Mouse (Mus musculus) heart, embryonic 12.5 days (tissue): ENCODE data around the gene Pim1. TPM values are rescaled to one million over a fixed set of nuclear protein-coding genes. Genes with fewer than 3 reads are reported as not detected.
A peak's percentile ranks its signal among the peaks of the same experiment; 100 is the strongest.

Experiments used
- ATAC-seq: fragments of 200-750 bp; cut with Nextera tagmentation; 2 replicates; pipeline ENCODE4 v1.8.0; 2017; ENCODE audit warnings: moderate TSS enrichment, moderate library complexity; ENCODE audit not compliant: insufficient number of reproducible peaks, low FRiP score
- H3K27ac ChIP-seq: fragments of 300-500 bp; sonication (generic); 2 replicates; pipeline ENCODE4 v1.5.1; 2016; ENCODE audit warnings: mild to moderate bottlenecking, moderate library complexity; ENCODE audit not compliant: poor library complexity, severe bottlenecking
- H3K27me3 ChIP-seq: fragments of 300-500 bp; sonication (generic); replicated peaks from 2 replicates; pipeline ENCODE4 v1.6.1; 2016; ENCODE audit warnings: mild to moderate bottlenecking, moderate library complexity
- H3K36me3 ChIP-seq: fragments of 300-500 bp; sonication (generic); 2 replicates; pipeline ENCODE4 v1.6.1; 2016; ENCODE audit warnings: mild to moderate bottlenecking, moderate library complexity
- H3K4me1 ChIP-seq: fragments of 300-500 bp; sonication (generic); replicated peaks from 2 replicates; pipeline ENCODE4 v1.6.1; 2016; ENCODE audit warnings: mild to moderate bottlenecking
- H3K4me2 ChIP-seq: fragments of 300-500 bp; sonication (generic); 2 replicates; pipeline ENCODE4 v1.6.1; 2016; ENCODE audit warnings: mild to moderate bottlenecking, moderate library complexity
- H3K4me3 ChIP-seq: fragments of 300-500 bp; sonication (generic); 2 replicates; pipeline ENCODE4 v1.5.1; 2016; ENCODE audit warnings: mild to moderate bottlenecking
- H3K9ac ChIP-seq: fragments of 300-500 bp; sonication (generic); 2 replicates; pipeline ENCODE4 v1.6.1; 2016; ENCODE audit warnings: mild to moderate bottlenecking, moderate library complexity
- H3K9me3 ChIP-seq: fragments of 300-500 bp; sonication (generic); replicated peaks from 2 replicates; pipeline ENCODE4 v1.6.1; 2016; ENCODE audit warnings: mild to moderate bottlenecking, moderate library complexity
- WGBS: fragments of 180-500 bp; shearing (Covaris S2); methylation state at CpG from one replicate; pipeline ENCODE4 v1.1.7; 2016; 5-methylcytosine and 5-hydroxymethylcytosine counted together
- polyA plus RNA-seq: library from polyadenylated mRNA; unstranded; fragments of >200 nt; fragmentation: Nextera tagmentation; extraction: Ambion mirVana; gene quantifications from 2 replicates; pipeline ENCODE4 v1.2.1, GENCODE M21; 2016

Pim1 gene
- polyA plus RNA-seq, 1 experiment from 2014 or later, result 25.1 TPM

GRCm38 (mm10) chr17:29485336-29486233, 5.0 kb upstream of the Pim1 start:
- Histone ChIP-seq H3K27me3 (no peaks in the 10 kb centered on the region), H3K9ac (no peak overlapping the region), H3K4me3 (no peak overlapping the region), H3K27ac (no peak overlapping the region), H3K4me1 (peaks cover 13% of the 10 kb centered on the region), H3K36me3 (no peaks in the 10 kb centered on the region), H3K9me3 (peaks cover 13% of the 10 kb centered on the region), H3K4me2 (no peak overlapping the region)
- no peak for ATAC-seq
- 62% methylated on average over 3 of the region's 3 CpGs for WGBS

- Histone ChIP-seq H3K36me3 (peaks cover 5% of the 10 kb centered on the region; the same call in 1 of the 2 replicates), H3K4me2 (peak overlapping the region; percentile 95), H3K9ac (no peak overlapping the region; the same call in 1 of the 2 replicates), H3K27me3 (no peaks in the 10 kb centered on the region), H3K4me3 (no peak overlapping the region), H3K9me3 (0 out of 2 replicates have a peak, but pooled peaks cover under 1% of the 10 kb centered on the region), H3K27ac (peak overlapping the region; percentile 25; the same call in 1 of the 2 replicates), H3K4me1 (peaks cover 19% of the 10 kb centered on the region)
- ATAC-seq, result no peak
- 85% methylated on average over 8 of the region's 8 CpGs for WGBS
These were observed 2.1 kb upstream of the Pim1 start for GRCm38 (mm10) chr17:29488257-29488977.

GRCm38 (mm10) chr17:29488978-29489970, 1.3 kb upstream of the Pim1 start:
- H3K9ac ChIP-seq, result peak overlapping the region; percentile 88
- H3K4me2 ChIP-seq, result peak overlapping the region; percentile 95
- ATAC-seq, result no peak
- peaks cover 13% of the 10 kb centered on the region for H3K36me3 ChIP-seq
- H3K4me1 ChIP-seq, result peaks cover 19% of the 10 kb centered on the region
- WGBS, result 5% methylated on average over 30 of the region's 30 CpGs
- no peaks in the 10 kb centered on the region for H3K27me3 ChIP-seq
- peak overlapping the region; percentile 93 for H3K27ac ChIP-seq
- H3K9me3 ChIP-seq, result no peaks in the 10 kb centered on the region
- H3K4me3 ChIP-seq, result peak overlapping the region; percentile 85

DNA sequence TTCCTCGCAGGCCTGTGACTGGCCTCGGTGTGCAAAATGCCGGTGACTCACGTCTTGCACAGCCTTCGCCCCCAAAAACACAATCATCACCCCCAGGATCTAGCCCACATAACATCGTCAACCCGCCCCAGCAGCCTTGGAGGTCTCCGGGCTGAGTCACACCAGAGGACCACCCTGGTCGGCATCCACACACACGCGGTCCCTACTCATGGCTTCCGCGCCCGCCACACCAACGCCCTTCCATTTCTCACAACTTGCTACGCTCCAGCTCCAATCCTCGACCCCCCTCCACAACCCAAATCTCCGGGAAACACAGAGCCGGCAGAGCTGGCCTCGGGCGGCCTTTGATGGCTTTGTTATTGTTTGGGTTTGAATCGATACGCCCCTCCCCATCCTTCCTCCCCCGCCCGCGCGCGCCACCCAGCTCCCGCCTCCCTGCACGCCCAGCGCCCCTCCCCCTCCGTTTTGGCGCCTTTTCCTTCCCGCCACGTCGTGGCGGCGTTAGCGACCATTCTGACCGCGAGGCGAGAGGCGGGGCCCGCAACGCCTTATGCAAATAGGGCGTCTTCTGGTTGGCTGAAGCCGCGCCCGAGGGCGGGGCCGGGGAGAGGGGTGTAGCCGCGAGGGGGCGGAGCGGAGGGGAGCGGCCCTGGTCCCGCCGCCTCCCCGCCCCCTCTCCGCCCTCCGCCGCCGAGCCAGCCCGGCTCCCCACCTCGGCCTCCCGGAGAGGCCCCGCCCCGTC, 411 bp upstream of the Pim1 start:
- peaks cover 21% of the 10 kb centered on the region for H3K36me3 ChIP-seq
- peak overlapping the region; percentile 95 for H3K4me2 ChIP-seq
- peaks cover 24% of the 10 kb centered on the region for H3K4me1 ChIP-seq
- peak overlapping the region; percentile 93 for H3K27ac ChIP-seq
- ATAC-seq, result peak; percentile 92
- H3K9ac ChIP-seq, result peak overlapping the region; percentile 94
- peak overlapping the region; percentile 85 for H3K4me3 ChIP-seq
- no peaks in the 10 kb centered on the region for H3K9me3 ChIP-seq
- H3K27me3 ChIP-seq, result no peaks in the 10 kb centered on the region
- under 1% methylated on average over 53 of the region's 68 CpGs for WGBS

DNA sequence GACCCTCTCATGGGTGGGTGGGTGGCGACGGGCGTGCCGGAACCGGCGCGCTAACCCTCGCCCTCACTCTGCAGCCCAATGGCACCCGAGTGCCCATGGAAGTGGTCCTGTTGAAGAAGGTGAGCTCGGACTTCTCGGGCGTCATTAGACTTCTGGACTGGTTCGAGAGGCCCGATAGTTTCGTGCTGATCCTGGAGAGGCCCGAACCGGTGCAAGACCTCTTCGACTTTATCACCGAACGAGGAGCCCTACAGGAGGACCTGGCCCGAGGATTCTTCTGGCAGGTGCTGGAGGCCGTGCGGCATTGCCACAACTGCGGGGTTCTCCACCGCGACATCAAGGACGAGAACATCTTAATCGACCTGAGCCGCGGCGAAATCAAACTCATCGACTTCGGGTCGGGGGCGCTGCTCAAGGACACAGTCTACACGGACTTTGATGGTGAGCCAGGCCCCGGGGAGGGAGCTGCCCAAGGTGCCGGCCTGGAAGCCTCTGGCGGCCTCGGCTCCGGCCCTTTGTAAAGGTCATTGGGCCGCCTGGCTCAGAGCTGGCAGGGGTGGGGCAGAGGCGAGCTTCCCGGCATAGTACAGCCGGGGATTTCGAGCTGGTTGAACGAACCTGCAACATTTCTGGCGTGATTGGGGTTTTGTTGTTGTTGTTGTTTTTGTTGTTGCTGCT, 1.2 kb downstream of the Pim1 start:
- WGBS, result under 1% methylated on average over 48 of the region's 48 CpGs
- no peak for ATAC-seq

DNA sequence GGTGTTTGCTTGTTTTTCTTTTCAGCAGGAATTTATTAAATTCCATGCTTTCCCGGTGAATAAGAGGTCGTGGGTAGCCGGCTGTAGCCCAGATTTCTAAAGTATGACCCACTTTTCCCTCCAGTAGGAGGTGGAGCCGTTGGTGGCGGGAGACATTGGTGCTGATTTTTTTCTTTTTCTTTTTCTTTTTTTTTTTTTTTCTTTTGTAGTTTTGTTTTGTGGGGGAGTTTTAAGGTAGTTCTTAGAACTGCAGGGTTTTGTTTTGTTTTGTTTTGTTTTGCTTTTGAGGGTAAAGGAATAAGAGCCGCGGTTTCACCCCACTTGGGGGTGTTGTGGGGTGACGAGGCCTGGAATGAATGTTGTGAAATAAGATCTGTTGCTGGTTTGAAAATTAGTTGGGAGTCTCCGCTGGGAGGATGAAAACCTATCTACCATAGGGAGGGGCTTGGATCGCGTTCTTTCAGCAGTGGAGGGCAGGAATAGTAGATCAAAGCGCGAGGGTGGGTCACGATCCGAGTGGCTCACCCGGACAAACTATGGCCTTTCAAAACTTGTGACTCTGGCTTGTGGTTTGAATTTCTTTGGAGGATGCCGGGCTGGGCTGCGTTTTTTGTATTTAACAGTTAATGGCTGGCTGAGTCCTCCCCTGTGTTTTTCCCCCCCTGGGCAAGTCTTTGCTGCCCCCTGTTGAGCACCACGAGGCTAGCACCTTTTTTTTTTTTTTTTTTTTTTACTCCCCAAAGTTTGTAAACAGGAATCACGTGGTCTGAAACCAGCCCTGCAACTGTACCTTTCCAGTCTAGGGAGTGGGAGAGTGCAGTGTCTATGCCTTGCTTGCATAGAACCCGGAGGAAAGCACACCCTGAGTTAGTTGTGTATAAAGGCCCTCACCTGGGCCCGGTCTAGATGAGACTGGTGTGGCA, 2.0 kb downstream of the Pim1 start:
- Histone ChIP-seq H3K9ac (peak overlapping the region; percentile 94), H3K27ac (peak overlapping the region; percentile 93)
- WGBS, result 3% methylated on average over 22 of the region's 22 CpGs

More for the DNA sequence above, 1.2 kb downstream of the Pim1 start:
- H3K9ac ChIP-seq, result peak overlapping the region; percentile 94
- H3K27me3 ChIP-seq, result no peaks in the 10 kb centered on the region
- peak overlapping the region; percentile 95 for H3K4me2 ChIP-seq
- H3K27ac ChIP-seq, result peak overlapping the region; percentile 93
- no peaks in the 10 kb centered on the region for H3K9me3 ChIP-seq
- H3K4me1 ChIP-seq, result peaks cover 24% of the 10 kb centered on the region
- peaks cover 25% of the 10 kb centered on the region for H3K36me3 ChIP-seq
- H3K4me3 ChIP-seq, result peak overlapping the region; percentile 85

GRCm38 (mm10) chr17:29493461-29493980, 3.0 kb downstream of the Pim1 start:
- Histone ChIP-seq H3K9ac (peak overlapping the region; percentile 17), H3K27me3 (no peaks in the 10 kb centered on the region), H3K27ac (peak overlapping the region; percentile 35; the same call in 1 of the 2 replicates), H3K4me1 (peaks cover 26% of the 10 kb centered on the region), H3K36me3 (peaks cover 25% of the 10 kb centered on the region), H3K4me2 (peak overlapping the region; percentile 95), H3K4me3 (peak overlapping the region; percentile 85), H3K9me3 (no peaks in the 10 kb centered on the region)
- WGBS, result 71% methylated on average over 11 of the region's 11 CpGs
- no peak for ATAC-seq

More for the DNA sequence above, 2.0 kb downstream of the Pim1 start:
- Histone ChIP-seq H3K4me3 (peak overlapping the region; percentile 85), H3K4me2 (peak overlapping the region; percentile 95), H3K9me3 (no peaks in the 10 kb centered on the region), H3K36me3 (peaks cover 25% of the 10 kb centered on the region), H3K4me1 (peaks cover 24% of the 10 kb centered on the region), H3K27me3 (no peaks in the 10 kb centered on the region)
- no peak for ATAC-seq

DNA sequence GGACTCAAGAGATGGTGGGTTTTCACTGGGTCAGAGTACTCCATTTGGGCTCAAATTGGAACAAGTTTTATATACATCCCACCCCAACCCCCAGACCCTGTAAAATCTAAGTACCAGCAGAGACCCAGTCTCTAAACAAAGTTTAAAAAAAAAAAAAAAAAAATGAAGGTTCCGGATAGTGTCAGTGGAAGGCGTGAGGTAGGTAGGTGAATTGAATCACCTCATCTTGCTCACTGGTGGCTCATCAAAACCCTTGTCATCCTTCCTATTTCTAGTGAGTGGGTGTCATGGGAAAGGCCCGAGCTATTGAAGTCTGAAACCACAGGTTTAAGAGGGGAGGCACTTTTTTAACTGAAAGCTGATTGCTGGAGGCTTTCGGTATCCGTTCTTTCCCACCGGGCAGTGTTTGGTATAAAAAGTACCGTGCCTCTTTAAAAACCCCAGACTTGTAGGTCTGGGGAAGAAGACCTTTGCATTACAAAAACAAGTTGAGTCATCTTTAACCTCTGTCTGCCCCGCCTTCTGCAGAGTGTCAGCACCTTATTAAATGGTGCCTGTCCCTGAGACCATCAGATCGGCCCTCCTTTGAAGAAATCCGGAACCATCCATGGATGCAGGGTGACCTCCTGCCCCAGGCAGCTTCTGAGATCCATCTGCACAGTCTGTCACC, 3.6 kb downstream of the Pim1 start:
- H3K27ac ChIP-seq, result peak overlapping the region; percentile 35
- peaks cover 20% of the 10 kb centered on the region for H3K4me1 ChIP-seq
- H3K9ac ChIP-seq, result peak overlapping the region; percentile 60
- H3K4me2 ChIP-seq, result peak overlapping the region; percentile 33
- 75% methylated on average over 10 of the region's 10 CpGs for WGBS
- peak overlapping the region; percentile 85 for H3K4me3 ChIP-seq
- peaks cover 25% of the 10 kb centered on the region for H3K36me3 ChIP-seq
- no peaks in the 10 kb centered on the region for H3K27me3 ChIP-seq
- no peaks in the 10 kb centered on the region for H3K9me3 ChIP-seq
- no peak for ATAC-seq
